Comparison of ENCODE assay signal across 27 mouse cellular contexts in genomic region chr17:67957603-67958002, GRCm38 (mm10). TPM values are rescaled to one million over a fixed set of nuclear protein-coding genes. Genes with fewer than 3 reads are reported as not detected.
DNase-seq lines count a peak whose midpoint lies in the region; ATAC-seq lines count a peak whose summit lies in the region.
"Had no signal": no experiment of that assay in that cellular context is flagged by ENCODE, and none has a peak within 500 bp of the region (broad histone marks: within the 10 kb centered on the region; RNA-seq: fewer than 3 reads in every experiment).

No protein-coding gene starts in this region.

- no peaks in the 10 kb centered on the region for H3K27me3 ChIP-seq in limb, embryonic 15.5 days
- no peaks in the 10 kb centered on the region for H3K27me3 ChIP-seq in limb, embryonic 10.5 days (ENCODE audit: low read depth, poor library complexity, severe bottlenecking)
- H3K27me3 ChIP-seq in lung, embryonic 15.5 days, result no peaks in the 10 kb centered on the region
- no peaks in the 10 kb centered on the region for H3K27me3 ChIP-seq in embryonic facial prominence, embryonic 15.5 days
- H3K27me3 ChIP-seq in midbrain, embryonic 13.5 days, result no peaks in the 10 kb centered on the region
- H3K27me3 ChIP-seq: embryonic facial prominence, embryonic 12.5 days; forebrain, embryonic 13.5 days; hindbrain, embryonic 13.5 days had no signal

- H3K4me1 ChIP-seq in limb, embryonic 15.5 days, result peaks cover 27% of the 10 kb centered on the region
- peaks cover 47% of the 10 kb centered on the region for H3K4me1 ChIP-seq in limb, embryonic 10.5 days
- H3K4me1 ChIP-seq in lung, embryonic 15.5 days, result peaks cover 51% of the 10 kb centered on the region
- H3K4me1 ChIP-seq in embryonic facial prominence, embryonic 15.5 days, result peaks cover 48% of the 10 kb centered on the region
- H3K4me1 ChIP-seq in midbrain, embryonic 13.5 days (replicated peaks), result no peaks in the 10 kb centered on the region
- H3K4me1 ChIP-seq: forebrain, embryonic 13.5 days had no signal

- no peak overlapping the region for H3K4me2 ChIP-seq in limb, embryonic 15.5 days
- H3K4me2 ChIP-seq in lung, embryonic 15.5 days, result no peak overlapping the region
- no peak overlapping the region for H3K4me2 ChIP-seq in embryonic facial prominence, embryonic 15.5 days (replicated peaks)
- H3K4me2 ChIP-seq in midbrain, embryonic 13.5 days (replicated peaks), result no peak overlapping the region
- H3K4me2 ChIP-seq: embryonic facial prominence, embryonic 12.5 days; forebrain, embryonic 13.5 days; hindbrain, embryonic 13.5 days had no signal

- no peaks in the 10 kb centered on the region for H3K9me3 ChIP-seq in limb, embryonic 15.5 days
- H3K9me3 ChIP-seq in limb, embryonic 10.5 days (replicated peaks), result no peaks in the 10 kb centered on the region
- H3K9me3 ChIP-seq in lung, embryonic 15.5 days, result no peaks in the 10 kb centered on the region
- H3K9me3 ChIP-seq in embryonic facial prominence, embryonic 15.5 days (replicated peaks), result no peaks in the 10 kb centered on the region
- no peaks in the 10 kb centered on the region for H3K9me3 ChIP-seq in midbrain, embryonic 13.5 days
- H3K9me3 ChIP-seq: embryonic facial prominence, embryonic 12.5 days; forebrain, embryonic 10.5 days; forebrain, embryonic 13.5 days; heart, embryonic 10.5 days; hindbrain, embryonic 10.5 days; hindbrain, embryonic 13.5 days had no signal

- 56% methylated on average over 1 of the region's 1 CpGs for WGBS in limb, embryonic 15.5 days
- WGBS in limb, embryonic 10.5 days, result 66% methylated on average over 1 of the region's 1 CpGs
- 41% methylated on average over 1 of the region's 1 CpGs for WGBS in lung, embryonic 15.5 days
- WGBS in embryonic facial prominence, embryonic 15.5 days, result 73% methylated on average over 1 of the region's 1 CpGs
- 74% methylated on average over 1 of the region's 1 CpGs for WGBS in midbrain, embryonic 13.5 days

- no peak overlapping the region for H3K4me3 ChIP-seq in limb, embryonic 15.5 days
- H3K4me3 ChIP-seq in limb, embryonic 10.5 days, result no peak overlapping the region
- H3K4me3 ChIP-seq in lung, embryonic 15.5 days, result no peak overlapping the region
- no peak overlapping the region for H3K4me3 ChIP-seq in embryonic facial prominence, embryonic 15.5 days (replicated peaks)
- no peak overlapping the region for H3K4me3 ChIP-seq in midbrain, embryonic 13.5 days (replicated peaks)
- H3K4me3 ChIP-seq: embryonic facial prominence, embryonic 12.5 days; forebrain, embryonic 10.5 days; forebrain, embryonic 13.5 days; gastrocnemius, adult 2 months; heart, embryonic 10.5 days; hindbrain, embryonic 10.5 days; hindbrain, embryonic 13.5 days had no signal

- ATAC-seq in limb, embryonic 15.5 days (ENCODE audit: insufficient number of reproducible peaks, low FRiP score, low TSS enrichment, low read depth), result no peak
- ATAC-seq in lung, embryonic 15.5 days (ENCODE audit: borderline replicate concordance, extremely low read depth, low FRiP score, low TSS enrichment), result no peak
- ATAC-seq in embryonic facial prominence, embryonic 15.5 days (ENCODE audit: insufficient number of reproducible peaks, low FRiP score, low TSS enrichment, low read depth), result no peak
- peak; percentile 35 to 62; a peak in 2 of 4 replicates for ATAC-seq in hematopoietic stem cell, adult 5-6 weeks (replicated peaks in 1 of 2; ENCODE audit: insufficient read depth in 1 of 2, low FRiP score in 2 of 2, low TSS enrichment in 1 of 2, low read depth in 1 of 2, poor library complexity in 2 of 2, severe bottlenecking in 2 of 2)
- no peak for ATAC-seq in midbrain, embryonic 13.5 days
- ATAC-seq: CD4-positive, CD25-positive, alpha-beta regulatory T cell, adult 4 months; forebrain, embryonic 13.5 days; forebrain, embryonic 16.5 days; hindbrain, embryonic 16.5 days had no signal

- H3K9ac ChIP-seq in limb, embryonic 15.5 days, result no peak overlapping the region
- no peak overlapping the region for H3K9ac ChIP-seq in lung, embryonic 15.5 days
- H3K9ac ChIP-seq in embryonic facial prominence, embryonic 15.5 days, result no peak overlapping the region
- H3K9ac ChIP-seq in midbrain, embryonic 13.5 days (replicated peaks), result no peak overlapping the region
- H3K9ac ChIP-seq: embryonic facial prominence, embryonic 12.5 days; forebrain, embryonic 13.5 days; hindbrain, embryonic 13.5 days had no signal

- DNase-seq in limb, embryonic 10.5 days (ENCODE audit: low spot score), result no peak
- no peak for DNase-seq in lung, postnatal 25 days (ENCODE audit: low spot score)
- DNase-seq in layer of hippocampus, adult 8-10 months (ENCODE audit: low spot score in 2 of 2), result no peak
- DNase-seq: adrenal gland, adult 8-10 months; adrenal gland, postnatal 25 days; cerebellum, adult 11-12 months; cerebellum, adult 8-10 months; cerebellum, postnatal 10 days; cerebellum, postnatal 36 days; gastrocnemius, adult 2 months; gastrocnemius, postnatal 14 days; heart, adult 18-20 months had no signal

- H3K36me3 ChIP-seq in limb, embryonic 15.5 days, result no peaks in the 10 kb centered on the region
- peaks cover 5% of the 10 kb centered on the region for H3K36me3 ChIP-seq in limb, embryonic 10.5 days
- H3K36me3 ChIP-seq in lung, embryonic 15.5 days, result no peaks in the 10 kb centered on the region
- H3K36me3 ChIP-seq in embryonic facial prominence, embryonic 15.5 days, result no peaks in the 10 kb centered on the region
- no peaks in the 10 kb centered on the region for H3K36me3 ChIP-seq in midbrain, embryonic 13.5 days
- H3K36me3 ChIP-seq: embryonic facial prominence, embryonic 12.5 days; forebrain, embryonic 10.5 days; hindbrain, embryonic 10.5 days; hindbrain, embryonic 13.5 days had no signal

- 0 out of 2 replicates have a peak overlapping the region, but pooled peaks have one; percentile 18 for H3K27ac ChIP-seq in limb, embryonic 15.5 days
- no peak overlapping the region for H3K27ac ChIP-seq in limb, embryonic 10.5 days
- peak overlapping the region; percentile 64 for H3K27ac ChIP-seq in lung, embryonic 15.5 days
- peak overlapping the region; percentile 28; the same call in 1 of the 2 replicates for H3K27ac ChIP-seq in embryonic facial prominence, embryonic 15.5 days (replicated peaks)
- H3K27ac ChIP-seq in midbrain, embryonic 13.5 days, result no peak overlapping the region
- H3K27ac ChIP-seq: embryonic facial prominence, embryonic 12.5 days; forebrain, embryonic 10.5 days; forebrain, embryonic 13.5 days; gastrocnemius, adult 2 months; heart, embryonic 10.5 days; hindbrain, embryonic 10.5 days; hindbrain, embryonic 13.5 days had no signal

RNA-seq across cellular contexts. Expression of gene Arhgap28, which starts 46.3 kb away (rescaled TPM):
- 41.5 and 42.0 TPM in 2 replicates for polyA plus RNA-seq in limb, embryonic 15.5 days (2015; fragmentation: Nextera tagmentation; extraction: Ambion mirVana)
- 52.8 and 58.2 TPM in 2 replicates for polyA plus RNA-seq in limb, embryonic 10.5 days (2016; fragmentation: Nextera tagmentation; extraction: Ambion mirVana)
- polyA plus RNA-seq in lung, embryonic 15.5 days (2015; fragmentation: Nextera tagmentation; extraction: Ambion mirVana), result 46.1 and 47.2 TPM in 2 replicates
- 47.3 and 48.6 TPM in 2 replicates for polyA plus RNA-seq in embryonic facial prominence, embryonic 15.5 days (2015; fragmentation: Nextera tagmentation; extraction: Ambion mirVana)
- 5.5 and 6.6 TPM in 2 replicates for total RNA-seq in hematopoietic stem cell, adult 5-6 weeks (2017)
- total RNA-seq in layer of hippocampus, adult 8-10 months (2022), result under 1 TPM; 0.34 to 0.73 (median 0.61) TPM
- polyA plus RNA-seq in midbrain, embryonic 13.5 days (2015; fragmentation: Nextera tagmentation; extraction: Ambion mirVana), result 6.9 and 8.8 TPM in 2 replicates
- total RNA-seq: MEL had no signal
- polyA plus RNA-seq: CD4-positive, CD25-positive, alpha-beta regulatory T cell, adult 4 months had no signal

Comparison
In these comparisons a context has a peak if more than half of its experiments do, and no peak if none do; other contexts are left out.
1. H3K27ac ChIP-seq: peak in limb, embryonic 15.5 days (single experiment), lung, embryonic 15.5 days (single experiment) and embryonic facial prominence, embryonic 15.5 days (single experiment); none in limb, embryonic 10.5 days (single experiment) and midbrain, embryonic 13.5 days (single experiment).
2. ATAC-seq: peak in hematopoietic stem cell, adult 5-6 weeks (2 of 2); none in limb, embryonic 15.5 days (single experiment), lung, embryonic 15.5 days (single experiment), embryonic facial prominence, embryonic 15.5 days (single experiment) and midbrain, embryonic 13.5 days (single experiment).